Comparison of ENCODE assay signal across 14 mouse cellular contexts in genomic region chr14:121938256-121939191, GRCm38 (mm10). TPM values are rescaled to one million over a fixed set of nuclear protein-coding genes. Genes with fewer than 3 reads are reported as not detected.
A peak's percentile ranks its signal among the peaks of the same experiment; 100 is the strongest.
DNase-seq lines count a peak whose midpoint lies in the region; ATAC-seq and TF ChIP-seq lines count a peak whose summit lies in the region.
"Had no signal": no experiment of that assay in that cellular context is flagged by ENCODE, and none has a peak within 500 bp of the region (broad histone marks: within the 10 kb centered on the region; RNA-seq: fewer than 3 reads in every experiment).

No protein-coding gene starts in this region.

- peak; percentile 78 for DNase-seq in CD4-positive, CD25-positive, alpha-beta regulatory T cell, adult 2 months (ENCODE audit: low read depth, low spot score)
- DNase-seq in retina, postnatal 1 day = no peak
- no peak for DNase-seq in midbrain, embryonic 10.5 days (ENCODE audit: low spot score)
- DNase-seq in gastrocnemius, postnatal 25 days = no peak
- DNase-seq: adrenal gland, adult 2 months; cerebellum, adult 18-20 months; gastrocnemius, postnatal 10 days; kidney, adult 18-20 months had no signal

- no peak overlapping the region for H3K4me2 ChIP-seq in kidney, embryonic 16.5 days (replicated peaks; ENCODE audit: low read depth, low read length)
- no peak overlapping the region for H3K4me2 ChIP-seq in kidney, embryonic 15.5 days
- H3K4me2 ChIP-seq: midbrain, embryonic 15.5 days had no signal

- 0 out of 2 replicates have a peak overlapping the region, but pooled peaks have one; percentile 14 for H3K27ac ChIP-seq in kidney, embryonic 16.5 days (ENCODE audit: low read length)
- no peak overlapping the region for H3K27ac ChIP-seq in kidney, embryonic 15.5 days
- H3K27ac ChIP-seq in cortical plate, adult 2 months (ENCODE audit: insufficient read depth, low read length) = 0 out of 2 replicates have a peak overlapping the region, but pooled peaks have one; percentile 64
- no peak overlapping the region for H3K27ac ChIP-seq in midbrain, embryonic 10.5 days (replicated peaks)
- H3K27ac ChIP-seq: midbrain, embryonic 15.5 days had no signal

- no peak for ATAC-seq in kidney, embryonic 16.5 days (ENCODE audit: low FRiP score, low TSS enrichment)
- no peak for ATAC-seq in kidney, embryonic 15.5 days (replicated peaks; ENCODE audit: low FRiP score)
- 0 out of 2 replicates have a peak, but pooled peaks have one; percentile 46 for ATAC-seq in megakaryocyte-erythroid progenitor cell, adult 5-6 weeks (replicated peaks; ENCODE audit: low FRiP score, low TSS enrichment, poor library complexity, severe bottlenecking)
- ATAC-seq: midbrain, embryonic 15.5 days had no signal

- peaks cover 17% of the 10 kb centered on the region for H3K36me3 ChIP-seq in kidney, embryonic 16.5 days (ENCODE audit: insufficient read depth, low read length)
- peaks cover 29% of the 10 kb centered on the region for H3K36me3 ChIP-seq in kidney, embryonic 15.5 days
- peaks cover 28% of the 10 kb centered on the region for H3K36me3 ChIP-seq in midbrain, embryonic 10.5 days

- H3K9me3 ChIP-seq in kidney, embryonic 16.5 days (ENCODE audit: low read length) = peaks cover 10% of the 10 kb centered on the region; the same call in 1 of the 2 replicates
- H3K9me3 ChIP-seq in kidney, embryonic 15.5 days (replicated peaks) = no peaks in the 10 kb centered on the region
- peaks cover 7% of the 10 kb centered on the region; the same call in 1 of the 2 replicates for H3K9me3 ChIP-seq in midbrain, embryonic 10.5 days (replicated peaks)
- H3K9me3 ChIP-seq: midbrain, embryonic 15.5 days had no signal

- WGBS in kidney, embryonic 16.5 days = 88% methylated on average over 11 of the region's 11 CpGs
- WGBS in kidney, embryonic 15.5 days = 87% methylated on average over 11 of the region's 11 CpGs
- WGBS in midbrain, embryonic 10.5 days = 96% methylated on average over 11 of the region's 11 CpGs

- H3K27me3 ChIP-seq in kidney, embryonic 16.5 days (ENCODE audit: insufficient read depth, low read length) = no peaks in the 10 kb centered on the region
- H3K27me3 ChIP-seq in kidney, embryonic 15.5 days = no peaks in the 10 kb centered on the region
- H3K27me3 ChIP-seq in midbrain, embryonic 10.5 days (ENCODE audit: low read depth, poor library complexity, severe bottlenecking) = no peaks in the 10 kb centered on the region
- H3K27me3 ChIP-seq: midbrain, embryonic 15.5 days had no signal

- no peaks in the 10 kb centered on the region for H3K4me1 ChIP-seq in kidney, embryonic 16.5 days (ENCODE audit: insufficient read depth, low read length)
- H3K4me1 ChIP-seq in kidney, embryonic 15.5 days = no peaks in the 10 kb centered on the region
- no peaks in the 10 kb centered on the region for H3K4me1 ChIP-seq in cortical plate, adult 2 months (ENCODE audit: control insufficient read depth, insufficient read depth, low read length)
- H3K4me1 ChIP-seq in midbrain, embryonic 10.5 days = no peaks in the 10 kb centered on the region
- H3K4me1 ChIP-seq: midbrain, embryonic 15.5 days had no signal

- no peak for TF ChIP-seq POLR2A in cortical plate, adult 2 months (IDR thresholded peaks at IDR 0.05; ENCODE audit: extremely low read depth, insufficient read depth, low read length)

- TF ChIP-seq CTCF in cortical plate, adult 2 months (IDR thresholded peaks at IDR 0.05; ENCODE audit: extremely low read depth, insufficient read depth, low read length) = no peak

- no peak overlapping the region for H3K9ac ChIP-seq in kidney, embryonic 16.5 days (replicated peaks; ENCODE audit: low read length)
- H3K9ac ChIP-seq in kidney, embryonic 15.5 days = no peak overlapping the region
- H3K9ac ChIP-seq: midbrain, embryonic 15.5 days had no signal

- H3K4me3 ChIP-seq in kidney, embryonic 16.5 days (ENCODE audit: low read length) = no peak overlapping the region
- no peak overlapping the region for H3K4me3 ChIP-seq in kidney, embryonic 15.5 days (replicated peaks)
- no peak overlapping the region for H3K4me3 ChIP-seq in cortical plate, adult 2 months (ENCODE audit: insufficient read depth, low read length)
- H3K4me3 ChIP-seq in midbrain, embryonic 10.5 days = no peak overlapping the region
- H3K4me3 ChIP-seq: midbrain, embryonic 15.5 days had no signal

RNA-seq across cellular contexts. Expression of gene Gpr18, which starts 22.9 kb away (rescaled TPM):
- not detected in 2 replicates for polyA plus RNA-seq in kidney, embryonic 16.5 days (2015; fragmentation: Nextera tagmentation; extraction: Ambion mirVana)
- polyA plus RNA-seq in kidney, embryonic 15.5 days (2015; fragmentation: Nextera tagmentation; extraction: Ambion mirVana) = 0.30 and 0.39 TPM in 2 replicates
- 0.06 TPM in 1 of 2 replicates, not detected in the other for polyA plus RNA-seq in cortical plate, adult 2 months (2012; rRNA removed)
- total RNA-seq in megakaryocyte-erythroid progenitor cell, adult 5-6 weeks (2014; fragmentation: Nextera tagmentation) = 0.96 and 1.0 TPM in 2 replicates
- total RNA-seq in megakaryocyte-erythroid progenitor cell, adult 5-6 weeks (2017) = 0.70 and 1.6 TPM in 2 replicates
- polyA plus RNA-seq in midbrain, embryonic 10.5 days (2016; fragmentation: Nextera tagmentation; extraction: Ambion mirVana) = 0.07 and 0.20 TPM in 2 replicates
- total RNA-seq in gastrocnemius, postnatal 25 days (2021) = not detected
- total RNA-seq: gastrocnemius, postnatal 10 days had no signal
- polyA plus RNA-seq: G1E had no signal

RNA-seq across cellular contexts. Expression of gene Gpr183, which starts 26.5 kb away (rescaled TPM):
- polyA plus RNA-seq in kidney, embryonic 16.5 days (2015; fragmentation: Nextera tagmentation; extraction: Ambion mirVana) = 4.0 and 4.9 TPM in 2 replicates
- 4.1 and 4.9 TPM in 2 replicates for polyA plus RNA-seq in kidney, embryonic 15.5 days (2015; fragmentation: Nextera tagmentation; extraction: Ambion mirVana)
- 1.6 and 1.9 TPM in 2 replicates for polyA plus RNA-seq in cortical plate, adult 2 months (2012; rRNA removed)
- 0.52 TPM in 1 of 2 replicates, not detected in the other for total RNA-seq in megakaryocyte-erythroid progenitor cell, adult 5-6 weeks (2014; fragmentation: Nextera tagmentation)
- 0.94 and 2.7 TPM in 2 replicates for total RNA-seq in megakaryocyte-erythroid progenitor cell, adult 5-6 weeks (2017)
- 1.8 and 1.9 TPM in 2 replicates for polyA plus RNA-seq in midbrain, embryonic 10.5 days (2016; fragmentation: Nextera tagmentation; extraction: Ambion mirVana)
- under 1 TPM; 0.38 to 0.43 TPM for total RNA-seq in gastrocnemius, postnatal 25 days (2021)

Comparison
In these comparisons a context has a peak if more than half of its experiments do, and no peak if none do; other contexts are left out.
1. H3K27ac ChIP-seq: peak in kidney, embryonic 16.5 days (single experiment) and cortical plate, adult 2 months (single experiment); none in kidney, embryonic 15.5 days (single experiment) and midbrain, embryonic 10.5 days (single experiment).